Mouse (Mus musculus) lung, postnatal 4 days (tissue): ENCODE measurements around the gene Slpi.
"Not testable (repeated sequence)": the region's sequence is repeated elsewhere in the genome, so short reads cannot be mapped to it uniquely, and the experiment has no call there.

Experiments used
- DNase-seq, 2 experiments: peaks; one replicate each; pipeline ENCODE4 v3.0.0; 2021

The Slpi gene

GRCm38 (mm10) chr2:164373187-164373586, 15.7 kb downstream of the Slpi start:
- no peak for DNase-seq

GRCm38 (mm10) chr2:164372408-164373053, 16.4 kb downstream of the Slpi start:
- DNase-seq = peak in 1 of 2 experiments; percentile 24

- DNase-seq = no peak
These were observed 17.5 kb downstream of the Slpi start for GRCm38 (mm10) chr2:164371371-164371770.

GRCm38 (mm10) chr2:164368620-164369105, 20.2 kb downstream of the Slpi start:
- no peak for DNase-seq

GRCm38 (mm10) chr2:164366947-164367346, 21.9 kb downstream of the Slpi start:
- DNase-seq = no peak

- DNase-seq = peak in 1 of 2 experiments; percentile 20
These were observed 27.8 kb downstream of the Slpi start for GRCm38 (mm10) chr2:164360974-164361657.

- no peak for DNase-seq
These were observed 29.2 kb downstream of the Slpi start for GRCm38 (mm10) chr2:164359668-164360067.

GRCm38 (mm10) chr2:164359031-164359430, 29.9 kb downstream of the Slpi start:
- no peak for DNase-seq

GRCm38 (mm10) chr2:164358373-164358772, 30.5 kb downstream of the Slpi start:
- DNase-seq = no peak

- peak; percentile 33 to 38 for DNase-seq
These were observed 32.5 kb downstream of the Slpi start for GRCm38 (mm10) chr2:164356177-164356967.

GRCm38 (mm10) chr2:164353356-164353755, 35.5 kb downstream of the Slpi start:
- DNase-seq = no peak

GRCm38 (mm10) chr2:164352697-164353096, 36.2 kb downstream of the Slpi start:
- no peak for DNase-seq

- DNase-seq = peak in 1 of 2 experiments; percentile 55
These were observed 39.9 kb downstream of the Slpi start for GRCm38 (mm10) chr2:164348980-164349379.

GRCm38 (mm10) chr2:164347697-164348096, 41.2 kb downstream of the Slpi start:
- not testable (repeated sequence) for DNase-seq

GRCm38 (mm10) chr2:164343732-164344131, 45.2 kb downstream of the Slpi start:
- DNase-seq = not testable (repeated sequence)

GRCm38 (mm10) chr2:164332440-164332839, 56.5 kb downstream of the Slpi start, which contains the start of gene Svs5:
Svs5 (plus strand) TSS chr2:164332740.
- DNase-seq = not testable (repeated sequence)

- no peak for DNase-seq
These were observed 67.9 kb downstream of the Slpi start for GRCm38 (mm10) chr2:164320983-164321382.

GRCm38 (mm10) chr2:164316451-164316850, 72.4 kb downstream of the Slpi start, which contains the start of gene Svs6:
Svs6 (plus strand) TSS chr2:164316751.
- DNase-seq = not testable (repeated sequence)

GRCm38 (mm10) chr2:164315460-164315859, 73.4 kb downstream of the Slpi start:
- DNase-seq = not testable (repeated sequence)

GRCm38 (mm10) chr2:164312599-164312998, 76.3 kb downstream of the Slpi start:
- DNase-seq = no peak
